ENCODE assay signal across 8 mouse cellular contexts in the genomic region with DNA sequence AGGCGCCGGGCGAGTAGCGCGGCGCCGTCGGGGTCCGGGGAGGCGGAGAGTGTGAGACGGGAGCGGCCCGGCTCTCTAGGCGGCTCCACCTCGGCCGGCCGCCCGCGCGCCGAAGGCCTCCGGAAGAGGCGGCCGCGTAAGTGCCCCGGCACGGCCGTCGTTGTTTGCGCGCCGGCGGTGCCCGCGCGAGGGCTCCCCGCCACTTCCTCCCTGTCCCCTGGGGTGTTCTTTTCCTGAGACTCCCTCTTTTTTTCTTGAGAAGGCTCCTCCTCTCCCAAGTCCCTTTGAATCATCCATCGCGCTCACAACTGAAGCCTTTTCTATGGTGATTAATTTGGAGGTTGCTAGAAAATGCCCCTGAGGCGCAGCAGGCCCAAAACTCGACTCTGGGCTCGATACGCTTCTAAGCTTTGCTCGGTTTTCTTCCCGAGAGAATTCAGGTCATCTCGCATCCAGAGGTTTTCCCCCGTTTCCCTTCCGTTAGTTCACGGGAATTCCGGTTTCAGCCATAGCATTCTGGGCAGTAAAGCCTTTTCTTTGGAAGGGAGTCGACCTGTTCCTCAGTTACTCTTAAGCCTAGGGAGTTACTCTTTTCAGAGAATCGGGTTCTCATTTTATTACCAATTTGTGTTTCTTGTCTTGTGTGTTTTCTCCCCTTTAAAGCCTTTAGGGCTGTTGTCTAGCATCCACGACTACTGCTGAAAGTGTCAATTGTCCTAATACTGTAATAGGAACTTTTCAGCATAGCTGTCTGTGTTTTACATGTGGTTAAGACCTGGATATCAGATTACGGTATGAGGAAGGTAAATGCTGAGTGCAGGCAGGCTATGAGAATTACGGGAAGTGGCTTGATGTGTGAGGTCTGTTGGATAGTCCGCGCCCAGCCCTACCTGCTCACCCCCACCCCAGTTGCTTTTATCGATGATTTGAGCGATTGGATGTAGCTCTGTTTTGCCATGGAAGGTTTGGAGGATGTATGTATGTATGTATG. TPM values are rescaled to one million over a fixed set of nuclear protein-coding genes. Genes with fewer than 3 reads are reported as not detected.
A peak's percentile ranks its signal among the peaks of the same experiment; 100 is the strongest.
DNase-seq lines count a peak whose midpoint lies in the region; ATAC-seq and TF ChIP-seq lines count a peak whose summit lies in the region.

No protein-coding gene starts in this region.

- peak overlapping the region; percentile 80 for H3K4me2 ChIP-seq in lung, embryonic 14.5 days

- no peak for TF ChIP-seq CTCF in C2C12 (IDR thresholded peaks at IDR 0.05; ENCODE audit: control insufficient read depth, insufficient read depth, insufficient read length)
- no peak for TF ChIP-seq CTCF in lung, embryonic 14.5 days (IDR thresholded peaks at IDR 0.05; ENCODE audit: low read depth)
- TF ChIP-seq CTCF in small intestine, adult 2 months (IDR thresholded peaks at IDR 0.05; ENCODE audit: extremely low read depth, insufficient read length, insufficient replicate concordance, low read depth, low read length) = no peak

- peak overlapping the region; percentile 91 for H3ac ChIP-seq in C2C12 (ENCODE audit: control insufficient read depth, insufficient read length, low read depth)

- H3K9me3 ChIP-seq in lung, embryonic 14.5 days (ENCODE audit: low read depth, low read length) = no peaks in the 10 kb centered on the region

- peaks cover 15% of the 10 kb centered on the region for H3K4me1 ChIP-seq in lung, embryonic 14.5 days (ENCODE audit: insufficient read depth)
- H3K4me1 ChIP-seq in small intestine, adult 2 months (ENCODE audit: control insufficient read depth, insufficient read depth, insufficient read length, low read length) = peaks cover 13% of the 10 kb centered on the region; the same call in 1 of the 2 replicates

- ATAC-seq in hematopoietic stem cell, adult 5-6 weeks (replicated peaks in 1 of 2; ENCODE audit: insufficient read depth in 1 of 2, low FRiP score in 2 of 2, low TSS enrichment in 1 of 2, low read depth in 1 of 2, poor library complexity in 2 of 2, severe bottlenecking in 2 of 2) = peak; percentile 34 to 53; a peak in 2 of 4 replicates
- peak; percentile 82 for ATAC-seq in lung, embryonic 14.5 days (ENCODE audit: insufficient read depth)

- WGBS in lung, embryonic 14.5 days = under 1% methylated on average over 51 of the region's 59 CpGs
- under 1% methylated on average over 59 of the region's 59 CpGs for WGBS in small intestine, adult 2 months

- no peaks in the 10 kb centered on the region for H3K36me3 ChIP-seq in C2C12 (ENCODE audit: control insufficient read depth, insufficient read depth)
- no peaks in the 10 kb centered on the region for H3K36me3 ChIP-seq in lung, embryonic 14.5 days (ENCODE audit: insufficient read depth)
- no peaks in the 10 kb centered on the region for H3K36me3 ChIP-seq in small intestine, adult 2 months (ENCODE audit: control insufficient read depth, insufficient read depth, low read length)

- peak; percentile 15 to 21 for DNase-seq in cerebellum, postnatal 10 days
- no peak for DNase-seq in cerebellum, adult 8-10 months
- DNase-seq in embryo, embryonic 10.5 days (ENCODE audit: low spot score) = peak; percentile 68
- peak; percentile 79 for DNase-seq in lung, embryonic 14.5 days
- DNase-seq in adrenal gland, postnatal 25 days = no peak

- peaks cover 54% of the 10 kb centered on the region for H3K79me2 ChIP-seq in C2C12 (ENCODE audit: control insufficient read depth, insufficient read depth)

- H3K27me3 ChIP-seq in C2C12 (ENCODE audit: control insufficient read depth, insufficient read depth, insufficient read length) = no peaks in the 10 kb centered on the region
- no peaks in the 10 kb centered on the region for H3K27me3 ChIP-seq in lung, embryonic 14.5 days (ENCODE audit: insufficient read depth, low read length)
- H3K27me3 ChIP-seq in small intestine, adult 2 months (ENCODE audit: control insufficient read depth, insufficient read depth, low read length) = no peaks in the 10 kb centered on the region

- peak overlapping the region; percentile 70 for H3K4me3 ChIP-seq in C2C12 (ENCODE audit: insufficient read depth, poor library complexity, severe bottlenecking)
- peak overlapping the region; percentile 81 for H3K4me3 ChIP-seq in lung, embryonic 14.5 days (ENCODE audit: low read depth, low read length)
- H3K4me3 ChIP-seq in small intestine, adult 2 months (ENCODE audit: low read depth, low read length) = peak overlapping the region; percentile 81

- H3K79me3 ChIP-seq in C2C12 (ENCODE audit: low read depth) = peaks cover 48% of the 10 kb centered on the region

- peak overlapping the region; percentile 94 for H3K9ac ChIP-seq in lung, embryonic 14.5 days

- peak overlapping the region; percentile 99 for H3K27ac ChIP-seq in lung, embryonic 14.5 days (ENCODE audit: low read depth)
- peak overlapping the region; percentile 94 for H3K27ac ChIP-seq in small intestine, adult 2 months (ENCODE audit: insufficient read depth, low read depth, low read length)

- no peak for TF ChIP-seq POLR2A in small intestine, adult 2 months (IDR thresholded peaks at IDR 0.05; ENCODE audit: low read depth, low read length)

TF ChIP-seq in C2C12, 6 proteins besides CTCF, POLR2A, EP300 and RAD21:
- TF ChIP-seq CEBPB (IDR thresholded peaks at IDR 0.05; ENCODE audit: low read depth) (no peak), USF1 (IDR thresholded peaks at IDR 0.05; ENCODE audit: low read depth) (no peak), MYOD1 (IDR thresholded peaks at IDR 0.05; ENCODE audit: control insufficient read depth, insufficient read length, low read depth) (no peak), MYOG (IDR thresholded peaks at IDR 0.05; ENCODE audit: control insufficient read depth, extremely low read depth, insufficient read length) (no peak), FOSL1 (IDR thresholded peaks at IDR 0.05; ENCODE audit: insufficient read depth, low read length, poor library complexity, severe bottlenecking) (no peak), MAX (IDR thresholded peaks at IDR 0.05) (peak; percentile 43)

RNA-seq across cellular contexts. Expression of gene Pank2, which starts 0.7 kb away (rescaled TPM):
- polyA plus RNA-seq in C2C12 (2012; fragmentation: generic; extraction: Trizol) = 27.0 TPM
- 76.2 and 88.0 TPM in 2 replicates for total RNA-seq in hematopoietic stem cell, adult 5-6 weeks (2017)
- 51.0 and 51.2 TPM in 2 replicates for polyA plus RNA-seq in lung, embryonic 14.5 days (2014; fragmentation: Nextera tagmentation; extraction: Ambion mirVana)
- 6.6 and 11.1 TPM in 2 replicates for polyA plus RNA-seq in small intestine, adult 2 months (2012; rRNA removed)
- total RNA-seq in adrenal gland, postnatal 25 days (2021) = 65.7 and 72.4 TPM in 2 replicates

RNA-seq across cellular contexts. Expression of gene Mavs, which starts 29.1 kb away (rescaled TPM):
- polyA plus RNA-seq in C2C12 (2012; fragmentation: generic; extraction: Trizol) = 19.1 TPM
- total RNA-seq in hematopoietic stem cell, adult 5-6 weeks (2017) = 15.9 and 17.3 TPM in 2 replicates
- 16.1 and 16.5 TPM in 2 replicates for polyA plus RNA-seq in lung, embryonic 14.5 days (2014; fragmentation: Nextera tagmentation; extraction: Ambion mirVana)
- polyA plus RNA-seq in small intestine, adult 2 months (2012; rRNA removed) = 49.8 and 80.8 TPM in 2 replicates
- 44.2 and 45.9 TPM in 2 replicates for total RNA-seq in adrenal gland, postnatal 25 days (2021)

RNA-seq across cellular contexts. Expression of gene Ap5s1, which starts 56.1 kb away (rescaled TPM):
- polyA plus RNA-seq in C2C12 (2012; fragmentation: generic; extraction: Trizol) = 24.1 TPM
- 5.0 and 8.6 TPM in 2 replicates for total RNA-seq in hematopoietic stem cell, adult 5-6 weeks (2017)
- polyA plus RNA-seq in lung, embryonic 14.5 days (2014; fragmentation: Nextera tagmentation; extraction: Ambion mirVana) = 24.5 and 25.5 TPM in 2 replicates
- 37.1 and 90.0 TPM in 2 replicates for polyA plus RNA-seq in small intestine, adult 2 months (2012; rRNA removed)
- 18.6 and 24.5 TPM in 2 replicates for total RNA-seq in adrenal gland, postnatal 25 days (2021)

Comparison
In these comparisons a context has a peak if more than half of its experiments do, and no peak if none do; other contexts are left out.
1. DNase-seq: peak in cerebellum, postnatal 10 days (2 of 2), embryo, embryonic 10.5 days (single experiment) and lung, embryonic 14.5 days (single experiment); none in cerebellum, adult 8-10 months (single experiment) and adrenal gland, postnatal 25 days (single experiment).
2. Peak in every context shown above with its lines, with median percentiles within 50 percentile points of each other: H3K4me3 ChIP-seq.